In the genomic region with DNA sequence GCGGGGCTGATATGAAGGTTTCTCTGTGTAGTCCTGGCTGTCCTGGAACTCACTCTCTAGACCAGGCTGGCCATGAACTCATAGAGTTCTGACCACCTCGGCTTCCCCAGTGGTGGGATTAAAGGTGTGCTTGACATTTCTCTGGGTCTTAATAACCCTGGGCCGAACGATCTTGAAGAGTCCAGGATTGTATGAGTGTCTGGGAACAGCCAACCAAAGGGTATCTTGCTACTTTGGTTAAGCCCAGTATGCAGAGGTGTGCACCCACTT, we compare ENCODE assay signal across 7 mouse cellular contexts. TPM values are rescaled to one million over a fixed set of nuclear protein-coding genes. Genes with fewer than 3 reads are reported as not detected.
A peak's percentile ranks its signal among the peaks of the same experiment; 100 is the strongest.
DNase-seq lines count a peak whose midpoint lies in the region; ATAC-seq and TF ChIP-seq lines count a peak whose summit lies in the region.

No protein-coding gene starts in this region.

- 54% methylated on average over 4 of the region's 4 CpGs for WGBS in lung, adult 2 months
- 73% methylated on average over 4 of the region's 4 CpGs for WGBS in forebrain, embryonic 13.5 days
- WGBS in limb, embryonic 12.5 days = 70% methylated on average over 4 of the region's 4 CpGs
- WGBS in olfactory bulb, adult 2 months = 71% methylated on average over 4 of the region's 4 CpGs
- WGBS in thymus, adult 2 months = 78% methylated on average over 4 of the region's 4 CpGs

- ATAC-seq in forebrain, embryonic 13.5 days = peak; percentile 1; the same call in 1 of the 2 replicates
- ATAC-seq in limb, embryonic 12.5 days (ENCODE audit: insufficient number of reproducible peaks, insufficient read depth, low FRiP score, low TSS enrichment, low read depth) = no peak

- H3K4me2 ChIP-seq in forebrain, embryonic 13.5 days = peak overlapping the region; percentile 60
- H3K4me2 ChIP-seq in limb, embryonic 12.5 days = peak overlapping the region; percentile 57

- H3K27ac ChIP-seq in forebrain, embryonic 13.5 days = no peak overlapping the region
- peak overlapping the region; percentile 84 for H3K27ac ChIP-seq in limb, embryonic 12.5 days
- H3K27ac ChIP-seq in olfactory bulb, adult 2 months (ENCODE audit: insufficient read depth, low read depth, low read length) = peak overlapping the region; percentile 92
- H3K27ac ChIP-seq in thymus, adult 2 months (ENCODE audit: control insufficient read depth, insufficient read depth, low read length) = no peak overlapping the region

- no peaks in the 10 kb centered on the region for H3K27me3 ChIP-seq in forebrain, embryonic 13.5 days
- H3K27me3 ChIP-seq in limb, embryonic 12.5 days = no peaks in the 10 kb centered on the region
- no peaks in the 10 kb centered on the region for H3K27me3 ChIP-seq in thymus, adult 2 months (ENCODE audit: control insufficient read depth, insufficient read depth, low read length)

- H3K36me3 ChIP-seq in forebrain, embryonic 13.5 days (ENCODE audit: poor library complexity, severe bottlenecking) = no peaks in the 10 kb centered on the region
- H3K36me3 ChIP-seq in limb, embryonic 12.5 days = no peaks in the 10 kb centered on the region
- no peaks in the 10 kb centered on the region for H3K36me3 ChIP-seq in thymus, adult 2 months (ENCODE audit: control insufficient read depth, insufficient read depth, low read length)

- no peak for TF ChIP-seq POLR2A in lung, adult 2 months (IDR thresholded peaks at IDR 0.05; ENCODE audit: borderline replicate concordance, extremely low read depth, low read depth, low read length)
- no peak for TF ChIP-seq POLR2A in olfactory bulb, adult 2 months (IDR thresholded peaks at IDR 0.05; ENCODE audit: insufficient read depth, low read depth, low read length)
- TF ChIP-seq POLR2A in thymus, adult 2 months (IDR thresholded peaks at IDR 0.05; ENCODE audit: control insufficient read depth, extremely low read depth, insufficient read depth, low read length, poor library complexity) = no peak

- H3K9me3 ChIP-seq in forebrain, embryonic 13.5 days (replicated peaks) = no peaks in the 10 kb centered on the region
- no peaks in the 10 kb centered on the region for H3K9me3 ChIP-seq in limb, embryonic 12.5 days

- DNase-seq in lung, adult 2 months = peak; percentile 21
- no peak for DNase-seq in lung, postnatal 4 days
- no peak for DNase-seq in thymus, adult 2 months
- no peak for DNase-seq in embryo, embryonic 10.5 days (ENCODE audit: low spot score)

- no peak overlapping the region for H3K4me3 ChIP-seq in lung, adult 2 months (replicated peaks; ENCODE audit: extremely low read depth, low read depth, low read length)
- H3K4me3 ChIP-seq in forebrain, embryonic 13.5 days = no peak overlapping the region
- H3K4me3 ChIP-seq in limb, embryonic 12.5 days (replicated peaks) = peak overlapping the region; percentile 32; the same call in 1 of the 2 replicates
- H3K4me3 ChIP-seq in olfactory bulb, adult 2 months (ENCODE audit: insufficient read depth, low read depth, low read length) = no peak overlapping the region
- H3K4me3 ChIP-seq in thymus, adult 2 months (ENCODE audit: control insufficient read depth, insufficient read depth, low read length) = no peak overlapping the region

- TF ChIP-seq CTCF in lung, adult 2 months (IDR thresholded peaks at IDR 0.05; ENCODE audit: insufficient read depth, low read length) = no peak
- no peak for TF ChIP-seq CTCF in olfactory bulb, adult 2 months (IDR thresholded peaks at IDR 0.05; ENCODE audit: insufficient read depth, low read depth, low read length)
- no peak for TF ChIP-seq CTCF in thymus, adult 2 months (IDR thresholded peaks at IDR 0.05; ENCODE audit: borderline replicate concordance, control insufficient read depth, extremely low read depth, insufficient read depth, low read length, poor library complexity)

- peak overlapping the region; percentile 66 for H3K9ac ChIP-seq in forebrain, embryonic 13.5 days
- H3K9ac ChIP-seq in limb, embryonic 12.5 days (replicated peaks) = peak overlapping the region; percentile 58

- peaks cover 12% of the 10 kb centered on the region; the same call in 1 of the 2 replicates for H3K4me1 ChIP-seq in lung, adult 2 months (ENCODE audit: control insufficient read depth, insufficient read depth, low read length)
- H3K4me1 ChIP-seq in forebrain, embryonic 13.5 days = peaks cover 32% of the 10 kb centered on the region
- H3K4me1 ChIP-seq in limb, embryonic 12.5 days (replicated peaks) = peaks cover 38% of the 10 kb centered on the region
- H3K4me1 ChIP-seq in olfactory bulb, adult 2 months (ENCODE audit: control insufficient read depth, insufficient read depth, low read length) = peaks cover 42% of the 10 kb centered on the region
- peaks cover 21% of the 10 kb centered on the region for H3K4me1 ChIP-seq in thymus, adult 2 months (replicated peaks; ENCODE audit: control insufficient read depth, insufficient read depth, low read length)

RNA-seq across cellular contexts. Expression of gene C1qtnf6, which starts 0.2 kb away (rescaled TPM):
- polyA plus RNA-seq in lung, adult 2 months (2012; rRNA removed) = 22.9 and 23.0 TPM in 2 replicates
- polyA plus RNA-seq in forebrain, embryonic 13.5 days (2015; fragmentation: Nextera tagmentation; extraction: Ambion mirVana) = 4.1 and 5.8 TPM in 2 replicates
- polyA plus RNA-seq in limb, embryonic 12.5 days (2016; fragmentation: Nextera tagmentation; extraction: Ambion mirVana) = 14.8 and 20.0 TPM in 2 replicates
- polyA plus RNA-seq in olfactory bulb, adult 2 months (2012; ENCODE audit: insufficient read depth, insufficient read length, low replicate concordance, missing spikeins) = not detected in 2 replicates
- polyA plus RNA-seq in thymus, adult 2 months (2012; rRNA removed) = 12.5 and 13.5 TPM in 2 replicates

RNA-seq across cellular contexts. Expression of gene Sstr3, which starts 13.1 kb away (rescaled TPM):
- polyA plus RNA-seq in lung, adult 2 months (2012; rRNA removed) = 0.02 and 0.03 TPM in 2 replicates
- 0.96 and 1.4 TPM in 2 replicates for polyA plus RNA-seq in forebrain, embryonic 13.5 days (2015; fragmentation: Nextera tagmentation; extraction: Ambion mirVana)
- polyA plus RNA-seq in limb, embryonic 12.5 days (2016; fragmentation: Nextera tagmentation; extraction: Ambion mirVana) = 0.05 TPM in 1 of 2 replicates, not detected in the other
- not detected in 2 replicates for polyA plus RNA-seq in olfactory bulb, adult 2 months (2012; ENCODE audit: insufficient read depth, insufficient read length, low replicate concordance, missing spikeins)
- polyA plus RNA-seq in thymus, adult 2 months (2012; rRNA removed) = 1.6 and 2.2 TPM in 2 replicates

RNA-seq across cellular contexts. Expression of gene Il2rb, which starts 36.3 kb away (rescaled TPM):
- 11.0 and 12.8 TPM in 2 replicates for polyA plus RNA-seq in lung, adult 2 months (2012; rRNA removed)
- not detected in 2 replicates for polyA plus RNA-seq in forebrain, embryonic 13.5 days (2015; fragmentation: Nextera tagmentation; extraction: Ambion mirVana)
- 0.05 and 0.08 TPM in 2 replicates for polyA plus RNA-seq in limb, embryonic 12.5 days (2016; fragmentation: Nextera tagmentation; extraction: Ambion mirVana)
- not detected in 2 replicates for polyA plus RNA-seq in olfactory bulb, adult 2 months (2012; ENCODE audit: insufficient read depth, insufficient read length, low replicate concordance, missing spikeins)
- polyA plus RNA-seq in thymus, adult 2 months (2012; rRNA removed) = 49.7 and 53.7 TPM in 2 replicates

RNA-seq across cellular contexts. Expression of gene Rac2, which starts 41.2 kb away (rescaled TPM):
- 145 and 187 TPM in 2 replicates for polyA plus RNA-seq in lung, adult 2 months (2012; rRNA removed)
- polyA plus RNA-seq in forebrain, embryonic 13.5 days (2015; fragmentation: Nextera tagmentation; extraction: Ambion mirVana) = 2.9 and 3.4 TPM in 2 replicates
- polyA plus RNA-seq in limb, embryonic 12.5 days (2016; fragmentation: Nextera tagmentation; extraction: Ambion mirVana) = 5.1 and 6.0 TPM in 2 replicates
- polyA plus RNA-seq in olfactory bulb, adult 2 months (2012; ENCODE audit: insufficient read depth, insufficient read length, low replicate concordance, missing spikeins) = 2,065 TPM in 1 of 2 replicates, not detected in the other
- polyA plus RNA-seq in thymus, adult 2 months (2012; rRNA removed) = 1,833 and 1,914 TPM in 2 replicates

Comparison
In these comparisons a context has a peak if more than half of its experiments do, and no peak if none do; other contexts are left out.
1. H3K27ac ChIP-seq: peak in limb, embryonic 12.5 days (single experiment) and olfactory bulb, adult 2 months (single experiment); none in forebrain, embryonic 13.5 days (single experiment) and thymus, adult 2 months (single experiment).
2. RNA of gene Il2rb, which starts 36.3 kb away (polyA plus RNA-seq): 49.7 to 53.7 TPM in thymus, adult 2 months and 11.0 to 12.8 TPM in lung, adult 2 months; 0.05 to 0.08 TPM in limb, embryonic 12.5 days, not detected in forebrain, embryonic 13.5 days and not detected in olfactory bulb, adult 2 months; every median in the first group is over 10 times any median in the second.